Mouse (Mus musculus): ENCODE measurements around the gene Vat1.
A peak's percentile ranks its signal among the peaks of the same experiment; 100 is the strongest.
"Not testable (repeated sequence)": the region's sequence is repeated elsewhere in the genome, so short reads cannot be mapped to it uniquely, and the experiment has no call there.

The Vat1 gene

DNA sequence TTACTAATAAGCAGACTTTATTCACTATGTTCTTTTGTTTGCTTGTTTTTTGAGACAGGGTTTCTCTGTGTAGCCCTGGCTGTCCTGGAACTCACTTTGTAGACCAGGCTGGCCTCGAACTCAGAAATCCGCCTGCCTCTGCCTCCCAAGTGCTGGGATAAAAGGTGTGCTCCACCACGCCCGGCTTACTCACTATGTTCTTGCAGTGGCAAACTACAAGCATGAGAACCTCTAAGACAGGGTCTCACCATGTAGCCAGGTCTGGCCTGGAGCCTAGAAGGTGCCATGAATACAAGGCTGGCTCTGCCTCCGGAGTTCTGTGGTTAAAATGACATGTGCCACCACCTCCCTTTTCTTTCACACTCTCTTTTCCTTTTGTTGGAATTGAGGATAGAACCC lies 521 bp upstream of the Vat1 start:
- not testable (repeated sequence) for DNase-seq (ENCODE audit: low spot score in 2 of 2)

DNA sequence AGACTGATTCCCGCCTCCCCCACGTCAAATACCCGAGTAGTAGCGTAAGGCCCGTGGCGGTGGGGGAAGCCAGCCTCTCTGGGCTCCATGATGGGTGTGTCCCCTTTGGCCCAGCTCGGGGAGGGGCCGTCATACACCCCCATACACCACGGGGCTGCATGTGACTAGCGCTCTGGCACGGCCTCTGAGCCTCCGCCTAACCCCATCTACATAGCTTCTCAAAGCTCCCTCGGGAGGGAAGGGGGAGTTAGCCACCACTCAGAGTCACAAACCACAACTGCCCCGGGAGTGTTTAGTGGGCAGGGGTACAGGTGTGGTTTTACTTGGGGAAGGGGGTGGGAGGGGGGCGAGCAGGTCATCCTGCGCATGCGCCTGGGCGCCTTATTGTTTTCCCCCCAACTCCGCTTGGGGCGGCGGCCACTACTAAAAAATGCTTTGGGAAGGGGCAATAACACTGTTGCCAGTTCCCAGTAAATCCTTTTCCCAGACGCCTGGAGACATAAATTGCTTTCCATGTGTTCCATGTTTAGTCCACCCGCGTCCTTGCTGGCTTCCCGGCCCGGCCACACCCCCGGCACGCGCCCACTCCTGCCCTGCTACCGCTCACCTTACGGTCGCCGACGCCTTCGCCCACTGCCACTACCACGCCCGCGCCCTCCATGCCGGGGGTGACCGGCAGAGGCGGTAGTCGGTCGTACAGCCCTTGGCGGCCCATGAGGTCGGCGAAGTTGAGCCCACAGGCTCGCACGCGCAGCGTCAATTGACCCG lies 745 bp downstream of the Vat1 start:
- DNase-seq (ENCODE audit: low spot score in 2 of 2): peak; percentile 41 to 53

DNA sequence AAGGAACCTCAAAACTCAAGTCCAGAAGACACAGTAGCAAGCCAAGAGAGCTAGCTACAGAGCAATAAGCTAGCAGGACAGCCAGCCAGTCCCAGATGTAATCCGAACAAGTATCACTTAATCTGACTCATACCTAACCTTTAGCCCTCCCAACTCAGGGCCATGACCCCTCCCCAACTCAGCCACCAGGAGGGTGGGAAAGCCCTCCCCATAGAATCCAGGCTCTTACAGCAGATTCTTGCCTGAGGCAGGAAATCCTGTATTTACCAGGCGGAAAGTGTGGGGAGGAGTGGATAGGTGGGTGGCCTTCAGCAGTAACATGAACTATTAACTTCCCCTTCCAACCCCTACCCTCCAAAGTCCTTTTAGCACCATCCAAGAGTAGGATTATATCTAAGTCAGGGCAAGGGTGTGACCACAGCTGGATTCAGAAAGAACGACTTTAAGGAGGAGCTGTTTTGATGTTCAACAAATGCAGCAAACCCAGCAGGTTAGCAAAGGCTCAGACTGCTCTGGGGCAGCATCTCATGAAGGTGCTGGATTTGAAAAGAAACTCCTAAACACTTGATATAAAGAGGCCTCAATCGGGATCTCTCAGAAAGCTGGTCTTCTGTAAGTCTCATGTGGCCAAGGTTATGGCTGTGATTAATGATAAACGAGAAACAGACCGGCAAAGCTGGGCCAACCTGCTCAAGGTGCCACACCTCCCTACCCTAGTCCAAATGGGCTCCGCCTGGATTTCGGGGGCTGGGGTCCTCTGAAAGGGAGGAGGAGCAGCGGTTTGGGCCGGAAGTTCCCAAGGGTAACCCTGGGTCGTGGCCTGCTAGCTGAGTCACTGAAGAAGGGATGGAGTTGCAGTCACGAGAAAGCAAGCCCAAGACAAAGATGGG lies 1.6 kb downstream of the Vat1 start, which contains the start of gene Rnd2:
Gene Rnd2, plus strand, starts transcription at position 789 of the 890 bp plus-strand sequence.
- DNase-seq (ENCODE audit: low spot score in 2 of 2): no peak

DNA sequence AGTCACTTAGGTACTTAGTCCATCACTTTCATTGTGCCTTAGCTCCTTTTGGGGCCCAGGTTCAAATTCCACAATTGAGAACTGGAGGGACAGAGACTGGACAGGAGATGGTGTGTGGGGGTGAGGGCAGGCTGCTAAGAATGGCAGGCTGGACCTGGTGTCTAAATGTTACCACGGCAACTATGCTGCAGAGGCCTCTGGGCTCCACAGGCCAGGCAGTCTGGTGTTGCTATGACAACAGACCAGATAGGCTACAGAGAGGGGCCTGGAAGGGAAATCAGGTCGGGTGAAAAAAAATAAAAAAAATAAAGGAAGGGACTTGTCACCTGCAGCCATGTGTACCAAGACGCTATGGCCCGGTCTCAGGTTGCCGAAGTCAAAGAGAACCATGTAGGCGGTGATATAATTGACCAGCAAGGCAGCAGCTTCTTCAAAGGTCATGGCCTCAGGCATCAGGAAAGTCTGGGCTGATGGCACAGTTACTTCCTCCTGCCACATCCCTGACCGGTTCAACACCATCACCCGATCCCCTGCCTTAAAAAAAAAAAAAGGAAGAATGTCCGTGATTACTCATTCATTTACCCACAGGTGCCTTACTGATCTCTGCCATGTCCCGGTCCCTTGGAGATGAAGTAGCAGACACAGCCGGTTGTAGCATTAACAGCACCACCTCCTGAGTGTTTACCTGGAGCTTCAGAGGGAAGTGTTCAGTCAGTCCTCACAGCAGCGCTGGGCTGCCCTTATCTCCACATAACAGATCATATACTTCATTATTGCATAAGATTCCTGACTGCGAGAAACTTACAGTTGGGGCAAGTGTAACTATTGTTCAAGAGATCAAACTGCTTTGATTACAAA lies 3.2 kb downstream of the Vat1 start:
- no peak for DNase-seq (ENCODE audit: low spot score in 2 of 2)

DNA sequence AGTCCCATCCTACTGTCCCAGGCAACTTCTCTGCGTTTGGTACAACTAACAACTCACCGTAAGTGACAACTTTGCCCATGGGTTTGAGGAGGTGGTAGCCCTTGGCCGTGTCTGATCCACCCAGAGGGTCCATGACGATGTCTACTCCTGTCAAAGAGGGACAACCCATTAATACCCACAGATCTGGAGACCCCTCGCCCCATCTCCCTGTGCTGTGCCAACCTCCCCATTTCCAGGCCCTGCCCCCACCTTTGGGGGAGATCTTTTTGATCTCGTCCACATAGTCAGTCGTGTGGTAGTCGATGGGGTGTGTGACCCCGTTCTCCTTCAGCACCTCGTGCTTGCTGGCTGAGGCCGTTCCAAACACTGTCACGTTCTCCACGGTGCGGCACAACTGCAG lies 3.9 kb downstream of the Vat1 start:
- DNase-seq (ENCODE audit: low spot score in 2 of 2): no peak

DNA sequence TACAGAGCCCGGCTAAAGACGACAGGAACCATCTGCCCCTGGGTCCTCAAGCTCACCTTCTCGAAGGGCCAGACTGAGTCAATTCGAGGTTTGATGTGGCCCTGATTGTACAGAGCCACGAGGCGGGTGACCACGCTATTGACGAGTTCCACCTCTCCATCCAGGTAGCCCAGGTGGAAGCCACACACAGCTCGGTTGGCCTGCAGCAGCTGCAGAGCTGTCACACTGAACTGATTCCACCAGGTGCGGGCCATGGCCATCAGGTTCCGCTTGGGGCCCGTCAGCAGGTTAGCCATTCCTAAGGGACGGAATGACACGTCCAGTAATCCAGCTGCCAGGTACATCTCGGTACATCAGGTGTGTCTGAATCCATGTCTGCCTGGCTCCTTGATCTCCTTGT lies 5.7 kb downstream of the Vat1 start:
- no peak for DNase-seq (ENCODE audit: low spot score in 2 of 2)

DNA sequence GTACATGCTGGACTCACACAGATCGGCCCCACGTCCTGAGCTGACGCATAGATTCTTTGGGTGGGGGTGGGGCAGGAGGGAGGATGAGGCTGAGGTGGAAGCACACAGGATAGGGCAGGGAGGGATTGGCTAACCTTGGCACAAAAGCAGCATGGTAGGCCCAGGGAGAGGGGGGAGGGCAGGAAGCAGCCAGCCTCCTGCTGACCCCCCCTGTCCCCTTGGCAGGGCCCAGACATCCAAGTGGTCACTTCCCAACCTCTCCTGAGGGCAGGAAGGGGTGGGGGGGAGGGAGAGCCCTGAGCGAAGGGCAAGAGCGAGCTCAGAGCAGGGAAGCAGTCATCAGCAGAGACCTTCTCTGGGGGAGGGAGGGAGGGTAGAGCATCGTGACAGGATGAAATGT lies 6.3 kb downstream of the Vat1 start:
- no peak for DNase-seq (ENCODE audit: low spot score in 2 of 2)

DNA sequence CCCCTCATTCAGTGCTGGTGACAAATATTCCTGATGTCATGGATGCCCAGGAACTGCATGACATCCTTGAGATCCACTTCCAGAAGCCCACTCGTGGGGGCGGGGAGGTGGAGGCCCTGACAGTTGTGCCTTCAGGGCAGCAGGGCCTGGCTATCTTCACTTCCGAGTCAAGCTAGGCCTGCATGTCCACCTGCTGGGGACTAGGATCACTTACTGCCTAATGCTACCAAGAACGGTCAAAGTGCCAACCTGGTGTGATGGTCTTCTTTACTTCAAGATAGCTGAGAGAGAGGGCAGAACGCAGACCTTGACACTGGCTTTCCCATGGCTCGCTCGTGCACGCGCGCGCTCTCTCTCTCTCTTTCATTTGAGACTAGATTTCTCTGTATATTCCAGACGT lies 7.8 kb downstream of the Vat1 start:
- DNase-seq (ENCODE audit: low spot score in 2 of 2): no peak

DNA sequence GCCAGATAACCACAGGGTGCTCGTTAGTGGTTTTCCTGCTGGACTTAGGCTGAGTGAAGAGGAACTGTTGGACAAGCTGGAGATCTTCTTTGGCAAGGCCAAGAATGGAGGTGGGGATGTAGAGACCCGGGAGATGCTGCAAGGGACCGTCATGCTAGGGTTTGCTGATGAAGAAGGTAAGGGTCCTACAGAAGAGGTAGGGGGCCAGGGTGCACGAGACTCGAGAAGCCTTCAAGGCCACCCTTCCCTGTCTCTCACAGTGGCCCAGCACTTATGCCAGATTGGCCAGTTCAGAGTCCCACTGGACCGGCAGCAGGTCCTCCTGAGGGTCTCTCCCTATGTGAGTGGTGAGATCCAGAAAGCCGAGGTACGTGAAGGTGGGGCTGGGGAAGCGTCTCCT lies 8.4 kb downstream of the Vat1 start:
- no peak for DNase-seq (ENCODE audit: low spot score in 2 of 2)

DNA sequence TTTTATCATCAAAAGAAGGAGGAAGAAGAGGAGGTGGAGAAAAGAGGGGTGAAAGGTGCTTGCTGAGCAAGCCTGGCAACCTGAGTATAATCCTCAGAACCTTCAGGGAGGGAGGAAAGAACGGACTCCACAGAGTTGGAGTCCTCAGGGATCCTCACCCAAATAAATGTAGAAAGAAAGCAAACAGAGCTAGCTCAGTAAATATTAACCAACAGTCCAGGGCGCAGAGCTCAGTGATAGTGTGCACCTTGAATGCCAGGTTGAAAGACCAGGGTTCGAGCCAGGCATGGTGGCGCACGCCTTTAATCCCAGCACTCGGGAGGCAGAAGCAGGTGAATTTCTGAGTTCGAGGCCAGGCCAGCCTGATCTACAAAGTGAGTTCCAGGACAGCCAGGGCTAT lies 10.4 kb downstream of the Vat1 start:
- no peak for DNase-seq (ENCODE audit: low spot score in 2 of 2)

DNA sequence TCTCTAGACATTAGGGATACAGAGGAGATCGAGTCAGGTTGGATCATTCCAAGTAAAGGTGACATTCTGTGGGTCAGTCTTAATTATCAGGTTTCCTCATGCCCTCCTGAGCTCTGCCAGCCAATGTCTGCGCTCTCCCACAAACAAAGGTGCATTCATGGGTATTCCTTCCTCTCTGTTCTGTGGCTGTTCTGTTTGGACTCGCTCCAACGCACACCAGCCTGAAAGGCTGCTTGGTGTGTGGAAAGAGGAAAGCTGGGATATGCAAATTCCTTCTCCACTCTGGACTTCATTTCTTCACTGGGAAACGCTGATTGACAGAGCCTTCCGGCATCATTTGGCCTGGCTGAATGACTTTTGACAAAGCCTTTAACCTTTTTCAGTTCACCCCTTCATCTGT lies 11.3 kb downstream of the Vat1 start:
- no peak for DNase-seq (ENCODE audit: low spot score in 2 of 2)

DNA sequence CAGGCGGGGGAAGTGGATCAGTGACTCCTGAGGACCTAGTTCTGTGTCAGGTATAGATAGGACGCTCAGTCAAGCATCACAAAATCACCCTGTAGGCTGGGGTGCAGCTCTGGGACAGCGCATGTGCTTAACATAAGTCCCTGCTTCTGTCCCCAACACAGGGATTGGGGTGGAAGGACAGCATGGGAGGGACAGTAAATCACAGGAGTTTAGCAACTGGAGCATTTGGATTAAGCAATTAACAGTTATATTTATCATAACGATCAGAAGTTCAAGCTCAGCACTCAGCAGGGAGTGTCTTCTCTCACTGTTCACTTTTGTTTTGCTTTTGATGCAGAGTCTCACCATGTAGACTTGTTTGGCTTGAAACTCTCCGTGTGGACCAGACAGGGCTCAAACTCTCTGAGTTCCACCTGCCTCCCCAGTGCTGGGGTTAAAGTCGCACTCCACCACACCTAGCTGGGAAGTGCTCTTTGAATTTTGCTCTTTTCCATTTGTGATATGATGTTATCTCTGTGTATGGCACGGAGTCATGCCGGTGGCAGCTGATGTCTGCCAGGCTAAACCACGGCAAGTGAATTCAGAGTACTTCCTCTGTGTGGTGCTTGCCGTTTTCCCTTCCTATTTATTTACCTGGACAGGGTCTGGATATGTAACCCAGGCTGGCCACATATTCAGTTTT lies 13.8 kb downstream of the Vat1 start:
- no peak for DNase-seq (ENCODE audit: low spot score in 2 of 2)

DNA sequence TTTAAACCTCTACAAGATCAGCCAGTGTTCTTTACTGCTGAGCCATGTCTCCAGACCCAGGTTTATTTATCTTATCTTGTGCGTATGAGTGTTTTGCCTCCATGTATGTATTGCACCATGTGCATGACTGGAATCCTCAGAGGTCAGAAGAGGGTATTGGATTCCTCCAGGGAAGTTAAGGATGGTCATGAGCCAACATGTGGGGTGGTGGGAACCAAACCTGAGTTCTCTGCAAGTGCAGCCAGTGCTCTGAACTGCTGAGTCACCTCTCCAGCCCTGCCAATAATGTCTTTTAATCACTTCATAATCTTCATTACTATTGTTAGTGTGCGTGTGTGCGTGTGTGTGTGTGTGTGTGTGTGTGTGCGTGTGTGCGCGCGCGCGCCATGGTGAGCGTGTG lies 14.5 kb downstream of the Vat1 start:
- no peak for DNase-seq (ENCODE audit: low spot score in 2 of 2)

DNA sequence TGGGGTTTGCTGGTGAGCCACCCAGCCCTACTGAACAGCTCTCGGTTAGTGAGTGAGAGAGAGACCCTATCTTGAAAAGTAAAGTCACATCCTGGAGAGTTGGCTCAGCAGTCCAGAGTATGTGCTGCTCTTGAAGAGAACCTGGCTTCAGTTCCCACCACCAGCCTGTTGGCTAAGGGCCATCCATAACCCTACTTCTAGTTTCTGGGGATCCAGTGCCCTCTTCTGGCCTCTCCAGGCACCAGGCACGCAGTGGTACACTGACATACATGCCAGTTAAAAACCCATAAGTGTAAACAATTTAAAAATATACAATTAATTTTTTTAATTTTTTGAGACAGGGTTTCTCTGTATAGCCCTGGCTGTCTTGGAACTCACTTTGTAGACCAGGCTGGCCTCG lies 15.6 kb downstream of the Vat1 start:
- peak in 1 of 2 experiments; percentile 53 for DNase-seq (ENCODE audit: low spot score in 2 of 2)

DNA sequence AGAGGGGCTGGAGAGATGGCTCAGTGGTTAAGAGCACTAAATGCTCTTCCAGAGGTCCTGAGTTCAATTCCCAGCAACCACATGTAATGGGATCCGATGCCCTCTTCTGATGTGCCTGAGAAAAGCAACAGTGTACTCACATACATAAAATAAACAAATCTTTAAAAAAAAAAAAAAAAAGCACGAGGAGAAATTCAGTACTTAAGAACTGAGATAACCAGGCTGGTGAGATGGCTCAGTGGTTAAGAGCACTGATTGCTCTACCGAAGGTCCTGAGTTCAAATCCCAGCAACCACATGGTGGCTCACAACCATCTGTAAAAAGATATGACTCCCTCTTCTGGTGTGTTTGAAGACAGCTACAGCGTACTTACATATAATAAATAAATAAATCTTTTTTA lies 16.4 kb downstream of the Vat1 start:
- DNase-seq (ENCODE audit: low spot score in 2 of 2): not testable (repeated sequence)

DNA sequence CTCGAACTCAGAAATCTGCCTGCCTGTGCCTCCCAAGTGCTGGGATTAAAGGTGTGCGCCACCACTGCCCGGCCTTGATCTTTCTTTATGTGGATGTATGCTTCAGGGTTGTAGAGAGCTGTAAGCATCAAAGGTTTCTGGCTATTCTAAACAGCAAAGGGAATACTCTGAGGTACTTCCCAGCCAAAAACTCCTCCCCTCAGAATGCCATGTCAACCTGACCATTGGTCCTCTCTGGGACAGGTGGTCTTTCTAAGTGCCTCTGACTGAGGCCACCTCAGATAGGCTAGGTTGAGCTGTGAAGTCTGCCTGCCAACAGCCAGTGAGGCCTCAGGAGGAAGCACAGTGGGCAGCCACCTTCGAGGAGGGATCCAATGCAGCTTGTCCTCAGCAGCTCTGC lies 17.1 kb downstream of the Vat1 start:
- peak; percentile 30 to 38 for DNase-seq (ENCODE audit: low spot score in 2 of 2)

DNA sequence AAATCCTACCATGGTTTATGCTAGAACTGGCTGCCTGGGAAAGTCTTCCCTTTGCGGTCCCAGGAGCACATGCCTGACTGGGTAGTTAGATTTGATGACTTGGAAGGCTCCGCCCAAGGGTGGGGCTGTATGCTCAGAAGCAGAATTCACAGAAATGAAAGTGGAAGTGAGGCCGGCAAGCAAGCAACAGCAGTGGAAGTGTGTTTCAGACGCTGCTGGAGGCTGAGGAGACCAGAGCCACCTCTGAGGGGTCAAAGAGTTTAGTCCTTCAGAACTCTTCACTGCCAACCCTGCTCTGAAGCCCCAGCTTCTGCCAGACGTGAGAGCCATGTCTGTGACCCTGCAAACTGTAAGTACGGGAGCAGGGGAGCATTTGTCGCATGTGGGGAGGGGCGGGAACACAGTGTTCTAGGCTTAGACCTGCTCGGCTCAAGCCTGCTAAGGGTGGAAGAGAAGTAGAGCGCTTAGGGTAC lies 17.7 kb downstream of the Vat1 start, which contains the start of gene Ifi35:
Gene Ifi35, plus strand, starts transcription at position 134 of the 473 bp plus-strand sequence.
- DNase-seq (ENCODE audit: low spot score in 2 of 2): peak; percentile 69 to 84

DNA sequence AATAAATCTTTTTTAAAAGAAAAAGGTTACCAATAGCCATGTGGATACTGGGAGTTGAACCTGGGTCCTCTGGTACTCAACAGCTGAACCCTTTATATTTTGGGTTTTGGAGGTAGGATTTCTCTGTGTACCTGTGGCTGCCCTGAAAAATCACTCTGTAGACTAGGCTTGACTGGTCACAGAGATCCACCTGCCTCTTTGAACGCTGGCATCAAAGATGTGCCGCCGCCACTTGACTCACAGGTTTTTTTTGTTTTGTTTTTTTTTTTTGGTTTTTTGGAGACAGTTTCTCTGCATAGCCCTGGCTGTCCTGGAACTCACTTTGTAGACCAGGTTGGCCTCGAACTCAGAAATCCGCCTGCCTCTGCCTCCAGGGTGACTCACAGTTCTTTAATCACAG lies 18.2 kb downstream of the Vat1 start:
- no peak for DNase-seq (ENCODE audit: low spot score in 2 of 2)

DNA sequence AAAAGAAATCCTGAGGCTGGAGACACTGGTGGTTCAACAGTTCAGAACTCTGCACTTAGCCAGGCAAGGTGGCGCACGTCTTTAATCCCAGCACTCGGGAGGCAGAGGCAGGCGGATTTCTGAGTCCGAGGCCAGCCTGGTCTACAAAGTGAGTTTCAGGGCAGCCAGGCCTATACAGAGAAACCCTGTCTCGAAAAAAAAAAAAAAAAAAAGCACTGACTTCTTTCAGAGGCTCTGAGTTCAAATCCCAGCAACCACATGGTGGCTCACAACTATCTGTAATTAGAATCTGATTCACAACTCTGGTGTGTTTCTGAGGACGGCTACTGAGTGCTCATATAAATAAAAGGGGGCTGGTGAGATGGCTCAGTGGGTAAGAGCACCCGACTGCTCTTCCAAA lies 19.2 kb downstream of the Vat1 start:
- DNase-seq (ENCODE audit: low spot score in 2 of 2): not testable (repeated sequence)

DNA sequence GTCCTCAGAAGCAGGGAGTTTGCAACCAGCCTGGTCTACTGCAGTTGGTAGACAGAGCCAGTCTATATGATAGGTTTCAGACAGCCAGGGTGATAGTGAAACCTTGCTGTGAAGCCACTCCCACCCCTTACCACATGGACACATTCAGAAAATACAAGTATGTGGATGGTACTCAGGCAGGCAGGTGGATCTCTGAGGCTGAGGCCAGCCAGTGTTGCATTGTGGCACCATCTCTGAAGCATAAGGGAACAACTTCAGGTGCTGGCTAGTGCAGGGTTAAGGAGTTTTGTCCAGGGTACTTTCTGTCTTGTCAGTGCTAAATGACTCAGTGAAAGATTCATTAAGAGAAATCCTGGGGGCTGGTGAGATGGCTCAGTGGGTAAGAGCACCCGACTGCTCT lies 19.7 kb downstream of the Vat1 start:
- DNase-seq (ENCODE audit: low spot score in 2 of 2): no peak

DNA sequence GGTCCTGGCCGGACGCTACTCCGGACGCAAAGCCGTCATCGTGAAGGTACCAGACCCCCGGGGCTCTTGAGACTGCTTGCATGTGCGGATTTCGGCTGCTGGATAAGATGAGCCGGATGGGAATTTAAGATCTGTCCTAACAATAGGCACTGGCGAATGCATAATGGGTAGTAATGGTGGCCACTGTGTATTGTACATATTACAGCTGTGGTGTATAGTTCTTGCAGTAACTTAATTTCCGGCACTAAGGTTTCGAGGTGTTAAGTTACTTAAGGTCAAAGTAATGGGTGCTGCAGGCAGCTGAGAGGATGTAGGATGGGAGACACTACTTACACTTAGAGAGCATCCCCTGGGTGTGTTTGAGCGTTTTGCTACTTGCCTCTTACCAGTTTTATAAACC lies 23.3 kb downstream of the Vat1 start:
- DNase-seq (ENCODE audit: low spot score in 2 of 2): no peak

Measured in spleen, postnatal 10 days (tissue).